Mouse (Mus musculus): ENCODE results near the gene Mrrf. TPM values are rescaled to one million over a fixed set of nuclear protein-coding genes. Genes with fewer than 3 reads are reported as not detected.
"Not testable (repeated sequence)": the region's sequence is repeated elsewhere in the genome, so short reads cannot be mapped to it uniquely, and the experiment has no call there.

The Mrrf gene
- polyA plus RNA-seq, 1 experiment: 21.1 TPM

DNA sequence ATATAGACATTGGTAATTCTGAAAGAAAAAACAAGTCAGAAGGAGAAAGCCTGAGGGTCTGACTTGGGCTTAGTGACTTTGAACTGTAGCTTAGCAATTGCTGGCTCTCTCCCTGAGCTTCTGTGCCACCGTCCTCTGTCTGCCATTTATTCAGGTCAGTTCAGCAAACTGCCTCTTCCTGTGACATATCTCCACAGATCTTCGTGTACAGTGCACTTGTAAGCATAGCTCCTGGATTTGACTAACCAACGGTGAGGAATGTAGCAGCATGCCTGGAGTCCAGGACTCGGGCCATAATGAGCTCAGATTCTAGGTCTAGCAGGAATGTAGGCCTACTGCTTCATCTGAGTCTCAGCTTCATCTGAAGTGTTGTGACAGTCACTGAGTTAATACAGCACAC is 33.0 kb downstream of the Mrrf start:
- H3K27ac ChIP-seq (ENCODE audit: insufficient read depth, low read length): no peak overlapping the region
- peaks cover 2% of the 10 kb centered on the region; the same call in 1 of the 2 replicates for H3K4me1 ChIP-seq (ENCODE audit: control insufficient read depth, insufficient read depth, low read length)
- no peak for TF ChIP-seq POLR2A (IDR thresholded peaks at IDR 0.05; ENCODE audit: extremely low read depth, insufficient read depth, low read length)
- no peak for TF ChIP-seq CTCF (IDR thresholded peaks at IDR 0.05; ENCODE audit: extremely low read depth, insufficient read depth, low read length)
- no peak overlapping the region for H3K4me3 ChIP-seq (ENCODE audit: insufficient read depth, low read length)

GRCm38 (mm10) chr2:36172136-36172535 is 35.9 kb downstream of the Mrrf start:
- Histone ChIP-seq H3K27ac (ENCODE audit: insufficient read depth, low read length) (no peak overlapping the region), H3K4me3 (ENCODE audit: insufficient read depth, low read length) (no peak overlapping the region), H3K4me1 (ENCODE audit: control insufficient read depth, insufficient read depth, low read length) (peaks cover 2% of the 10 kb centered on the region; the same call in 1 of the 2 replicates)
- no peak for TF ChIP-seq CTCF (IDR thresholded peaks at IDR 0.05; ENCODE audit: extremely low read depth, insufficient read depth, low read length)
- no peak for TF ChIP-seq POLR2A (IDR thresholded peaks at IDR 0.05; ENCODE audit: extremely low read depth, insufficient read depth, low read length)

- H3K4me3 ChIP-seq (ENCODE audit: insufficient read depth, low read length): no peak overlapping the region
- TF ChIP-seq CTCF (IDR thresholded peaks at IDR 0.05; ENCODE audit: extremely low read depth, insufficient read depth, low read length) (no peak), POLR2A (IDR thresholded peaks at IDR 0.05; ENCODE audit: extremely low read depth, insufficient read depth, low read length) (no peak)
- peaks cover 2% of the 10 kb centered on the region; the same call in 1 of the 2 replicates for H3K4me1 ChIP-seq (ENCODE audit: control insufficient read depth, insufficient read depth, low read length)
- H3K27ac ChIP-seq (ENCODE audit: insufficient read depth, low read length): no peak overlapping the region
Measured at GRCm38 (mm10) chr2:36172574-36172973, 36.4 kb downstream of the Mrrf start.

DNA sequence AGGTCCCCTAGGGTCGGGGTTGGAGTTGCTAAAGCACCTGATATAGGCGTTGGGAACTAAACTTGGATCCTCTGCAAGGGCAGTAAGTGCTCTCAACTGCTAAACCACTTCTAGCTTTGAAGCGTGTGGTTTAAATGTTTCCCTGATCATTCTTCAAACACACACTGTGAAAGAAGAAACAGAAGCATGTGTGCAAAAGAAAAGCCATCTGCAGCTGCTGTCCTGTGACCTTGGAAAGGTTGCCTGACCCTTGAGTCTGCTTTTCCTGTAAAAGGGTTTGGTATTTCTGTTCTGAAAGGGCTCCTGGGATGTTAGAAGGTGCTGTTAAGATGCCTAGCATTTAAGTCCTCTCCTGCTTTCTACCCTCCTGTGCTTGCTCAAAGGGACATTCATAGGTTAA is 43.3 kb downstream of the Mrrf start:
- Histone ChIP-seq H3K4me3 (ENCODE audit: insufficient read depth, low read length) (no peak overlapping the region), H3K4me1 (ENCODE audit: control insufficient read depth, insufficient read depth, low read length) (0 out of 2 replicates have a peak, but pooled peaks cover 2% of the 10 kb centered on the region), H3K27ac (ENCODE audit: insufficient read depth, low read length) (no peak overlapping the region)
- TF ChIP-seq POLR2A (IDR thresholded peaks at IDR 0.05; ENCODE audit: extremely low read depth, insufficient read depth, low read length) (no peak), CTCF (IDR thresholded peaks at IDR 0.05; ENCODE audit: extremely low read depth, insufficient read depth, low read length) (no peak)

DNA sequence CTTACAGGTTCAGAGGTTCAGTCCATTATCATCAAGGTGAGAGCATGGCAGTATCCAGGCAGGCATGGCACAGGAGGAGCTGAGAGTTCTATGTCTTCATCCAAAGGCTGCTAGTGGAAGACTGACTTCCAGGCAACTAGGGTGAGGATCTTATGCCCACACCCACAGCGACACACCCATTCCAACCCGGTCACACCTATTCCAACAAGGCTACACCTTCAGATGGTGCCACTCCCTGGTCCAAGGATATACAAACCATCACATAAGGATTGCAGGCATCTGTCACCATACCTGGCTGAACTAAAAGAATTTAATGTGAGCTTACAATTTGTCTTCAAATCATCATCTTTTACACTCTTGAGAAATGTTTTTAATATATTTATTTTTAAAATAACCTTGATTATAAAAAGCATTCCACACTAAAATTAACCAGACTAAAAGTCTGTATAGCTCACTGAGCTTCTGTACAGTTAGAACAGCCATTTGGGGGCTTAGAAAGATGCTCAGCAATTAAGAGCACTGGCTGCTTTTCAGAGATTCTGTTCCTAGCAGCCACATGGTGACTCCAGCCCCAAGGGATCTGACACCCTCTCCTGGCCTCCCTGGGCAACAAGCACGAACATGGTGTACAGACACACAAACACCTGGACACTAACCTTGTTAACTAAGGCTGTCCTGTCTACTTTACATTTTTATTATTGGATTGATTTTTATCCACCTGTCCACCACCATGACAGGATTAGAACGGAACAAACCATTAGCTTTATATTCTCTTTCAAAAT is 45.6 kb downstream of the Mrrf start:
- not testable (repeated sequence) for H3K27ac ChIP-seq (ENCODE audit: insufficient read depth, low read length); H3K4me1 ChIP-seq (ENCODE audit: control insufficient read depth, insufficient read depth, low read length); H3K4me3 ChIP-seq (ENCODE audit: insufficient read depth, low read length)

GRCm38 (mm10) chr2:36183278-36183677 is 47.1 kb downstream of the Mrrf start:
- H3K4me3 ChIP-seq (ENCODE audit: insufficient read depth, low read length): no peak overlapping the region
- TF ChIP-seq CTCF (IDR thresholded peaks at IDR 0.05; ENCODE audit: extremely low read depth, insufficient read depth, low read length) (no peak), POLR2A (IDR thresholded peaks at IDR 0.05; ENCODE audit: extremely low read depth, insufficient read depth, low read length) (no peak)
- H3K4me1 ChIP-seq (ENCODE audit: control insufficient read depth, insufficient read depth, low read length): peaks cover 7% of the 10 kb centered on the region; the same call in 1 of the 2 replicates
- H3K27ac ChIP-seq (ENCODE audit: insufficient read depth, low read length): no peak overlapping the region

GRCm38 (mm10) chr2:36184192-36184591 is 48.0 kb downstream of the Mrrf start:
- Histone ChIP-seq H3K4me3 (ENCODE audit: insufficient read depth, low read length) (no peak overlapping the region), H3K27ac (ENCODE audit: insufficient read depth, low read length) (no peak overlapping the region), H3K4me1 (ENCODE audit: control insufficient read depth, insufficient read depth, low read length) (peaks cover 7% of the 10 kb centered on the region; the same call in 1 of the 2 replicates)
- TF ChIP-seq CTCF (IDR thresholded peaks at IDR 0.05; ENCODE audit: extremely low read depth, insufficient read depth, low read length) (no peak), POLR2A (IDR thresholded peaks at IDR 0.05; ENCODE audit: extremely low read depth, insufficient read depth, low read length) (no peak)

- Histone ChIP-seq H3K4me3 (ENCODE audit: insufficient read depth, low read length) (no peak overlapping the region), H3K4me1 (ENCODE audit: control insufficient read depth, insufficient read depth, low read length) (peaks cover 7% of the 10 kb centered on the region; the same call in 1 of the 2 replicates), H3K27ac (ENCODE audit: insufficient read depth, low read length) (no peak overlapping the region)
- TF ChIP-seq CTCF (IDR thresholded peaks at IDR 0.05; ENCODE audit: extremely low read depth, insufficient read depth, low read length) (no peak), POLR2A (IDR thresholded peaks at IDR 0.05; ENCODE audit: extremely low read depth, insufficient read depth, low read length) (no peak)
Measured at GRCm38 (mm10) chr2:36184876-36185275, 48.7 kb downstream of the Mrrf start.

DNA sequence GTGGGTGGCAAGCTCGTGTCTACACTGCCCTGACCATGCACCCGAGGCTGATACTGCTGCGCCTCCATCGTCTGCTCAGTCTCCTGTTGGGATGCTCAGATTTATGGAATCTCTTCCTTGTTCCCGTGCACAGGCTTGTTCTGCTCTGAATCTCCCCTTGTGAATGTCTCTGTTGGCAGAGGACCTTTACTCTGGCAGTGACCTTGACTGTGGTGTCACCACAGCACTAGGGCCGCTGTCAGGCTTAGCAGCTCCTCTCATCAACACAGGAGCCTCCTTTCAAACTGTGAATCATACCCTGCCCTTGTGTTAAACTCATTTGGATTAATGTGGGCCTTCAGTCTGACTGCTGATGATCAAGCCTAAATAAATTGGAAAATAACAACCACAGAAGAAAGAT is 53.0 kb downstream of the Mrrf start:
- not testable (repeated sequence) for H3K27ac ChIP-seq (ENCODE audit: insufficient read depth, low read length); H3K4me1 ChIP-seq (ENCODE audit: control insufficient read depth, insufficient read depth, low read length); H3K4me3 ChIP-seq (ENCODE audit: insufficient read depth, low read length)

DNA sequence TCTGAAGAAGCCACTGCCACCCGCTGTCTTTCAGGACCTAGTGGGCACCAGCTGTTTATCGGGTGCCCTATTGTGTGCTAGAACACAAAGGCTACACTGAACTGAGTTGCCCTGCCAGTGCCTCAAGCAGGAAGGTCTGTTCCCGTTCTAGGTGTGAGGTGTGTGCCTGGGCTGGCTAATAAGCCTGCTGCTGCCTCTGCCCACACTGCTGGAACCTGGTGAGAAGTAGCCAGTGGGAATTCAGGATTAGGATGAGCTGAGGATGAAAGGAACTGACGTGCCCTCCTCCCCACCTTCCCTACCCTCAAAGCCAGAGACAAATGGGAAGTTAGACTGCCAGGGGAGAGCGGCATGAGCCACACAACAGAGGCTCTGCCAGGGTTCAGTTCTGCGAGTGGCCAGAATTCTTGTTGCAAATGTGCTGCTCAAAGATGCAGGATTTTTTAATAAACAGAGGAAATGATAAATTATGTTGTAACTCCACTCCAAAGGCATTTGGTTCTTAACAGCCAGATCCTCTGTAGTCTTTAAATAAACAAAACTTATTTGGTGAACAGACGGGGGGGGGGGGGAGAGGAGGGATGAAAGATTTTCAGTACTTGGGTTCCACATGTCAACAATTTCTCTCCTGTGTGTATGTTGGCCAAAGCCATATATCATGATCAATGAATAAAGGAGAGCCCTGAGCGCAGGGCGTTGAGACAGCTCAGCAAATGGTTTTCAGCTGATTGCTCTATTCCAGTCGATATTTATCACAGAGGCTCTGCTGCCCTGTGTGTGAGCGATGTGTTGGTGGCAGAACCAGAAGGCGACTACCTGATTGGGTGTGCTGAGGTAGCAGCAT is 55.1 kb downstream of the Mrrf start:
- TF ChIP-seq POLR2A (IDR thresholded peaks at IDR 0.05; ENCODE audit: extremely low read depth, insufficient read depth, low read length) (no peak), CTCF (IDR thresholded peaks at IDR 0.05; ENCODE audit: extremely low read depth, insufficient read depth, low read length) (no peak)
- Histone ChIP-seq H3K4me3 (ENCODE audit: insufficient read depth, low read length) (no peak overlapping the region), H3K4me1 (ENCODE audit: control insufficient read depth, insufficient read depth, low read length) (peaks cover 3% of the 10 kb centered on the region; the same call in 1 of the 2 replicates), H3K27ac (ENCODE audit: insufficient read depth, low read length) (no peak overlapping the region)

Data from cortical plate, adult 2 months (tissue).